ENCODE assay signal across 27 mouse cellular contexts in the genomic region with DNA sequence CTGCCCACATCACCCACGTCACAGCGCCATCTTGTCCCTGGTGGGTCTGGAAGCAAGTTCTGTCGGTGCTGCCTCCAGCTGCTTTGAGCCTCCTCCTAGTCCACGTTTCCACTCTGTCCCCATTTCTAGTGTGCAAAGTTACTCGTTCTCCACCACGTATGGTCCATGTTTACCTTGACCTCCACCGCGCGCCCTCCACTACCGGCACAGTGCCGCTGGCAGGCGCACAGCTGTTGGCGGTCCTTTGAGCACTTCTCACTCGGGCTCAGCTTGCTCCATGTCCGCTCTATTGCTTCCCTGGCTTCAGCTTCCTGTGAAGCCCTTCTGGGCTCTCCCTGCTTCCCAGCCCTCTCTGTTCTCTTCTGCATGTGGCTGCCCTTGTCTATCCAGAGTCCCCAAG. TPM values are rescaled to one million over a fixed set of nuclear protein-coding genes. Genes with fewer than 3 reads are reported as not detected.
DNase-seq lines count a peak whose midpoint lies in the region; ATAC-seq and TF ChIP-seq lines count a peak whose summit lies in the region.
"Had no signal": no experiment of that assay in that cellular context is flagged by ENCODE, and none has a peak within 500 bp of the region (broad histone marks: within the 10 kb centered on the region; RNA-seq: fewer than 3 reads in every experiment).

No protein-coding gene starts in this region.

- 77% methylated on average over 15 of the region's 15 CpGs for WGBS in hindbrain, embryonic 13.5 days
- WGBS in hindbrain, embryonic 10.5 days = 70% methylated on average over 15 of the region's 15 CpGs
- WGBS in midbrain, embryonic 13.5 days = 77% methylated on average over 15 of the region's 15 CpGs
- 78% methylated on average over 15 of the region's 15 CpGs for WGBS in midbrain, embryonic 11.5 days

- no peaks in the 10 kb centered on the region for H3K9me3 ChIP-seq in hindbrain, embryonic 13.5 days
- H3K9me3 ChIP-seq in hindbrain, embryonic 10.5 days = no peaks in the 10 kb centered on the region
- no peaks in the 10 kb centered on the region for H3K9me3 ChIP-seq in midbrain, embryonic 13.5 days
- H3K9me3 ChIP-seq in midbrain, embryonic 11.5 days (ENCODE audit: control insufficient read depth, low read length) = no peaks in the 10 kb centered on the region
- no peaks in the 10 kb centered on the region for H3K9me3 ChIP-seq in ES-E14 (ENCODE audit: control insufficient read depth, insufficient read depth, low read depth, low read length)
- H3K9me3 ChIP-seq: embryonic facial prominence, embryonic 15.5 days; forebrain, embryonic 15.5 days; heart, embryonic 10.5 days; heart, embryonic 15.5 days had no signal

- H3K4me2 ChIP-seq in hindbrain, embryonic 13.5 days = no peak overlapping the region
- no peak overlapping the region for H3K4me2 ChIP-seq in midbrain, embryonic 13.5 days (replicated peaks)
- no peak overlapping the region for H3K4me2 ChIP-seq in midbrain, embryonic 11.5 days
- H3K4me2 ChIP-seq: forebrain, embryonic 15.5 days; heart, embryonic 15.5 days had no signal

- no peaks in the 10 kb centered on the region for H3K36me3 ChIP-seq in hindbrain, embryonic 13.5 days
- H3K36me3 ChIP-seq in hindbrain, embryonic 10.5 days = no peaks in the 10 kb centered on the region
- no peaks in the 10 kb centered on the region for H3K36me3 ChIP-seq in midbrain, embryonic 13.5 days
- H3K36me3 ChIP-seq in midbrain, embryonic 11.5 days (ENCODE audit: control insufficient read depth, insufficient read depth, low read length) = no peaks in the 10 kb centered on the region
- H3K36me3 ChIP-seq in ES-E14 (ENCODE audit: control insufficient read depth, insufficient read depth, low read length, poor library complexity, severe bottlenecking) = no peaks in the 10 kb centered on the region
- H3K36me3 ChIP-seq: embryonic facial prominence, embryonic 15.5 days; forebrain, embryonic 15.5 days; heart, embryonic 10.5 days; heart, embryonic 15.5 days had no signal

- H3K27ac ChIP-seq in hindbrain, embryonic 13.5 days = no peak overlapping the region
- H3K27ac ChIP-seq in hindbrain, embryonic 10.5 days = no peak overlapping the region
- no peak overlapping the region for H3K27ac ChIP-seq in midbrain, embryonic 13.5 days
- no peak overlapping the region for H3K27ac ChIP-seq in midbrain, embryonic 11.5 days (ENCODE audit: low read depth, low read length)
- H3K27ac ChIP-seq in ES-E14 (ENCODE audit: insufficient read depth, low read depth, low read length, poor library complexity, severe bottlenecking) = no peak overlapping the region
- H3K27ac ChIP-seq: embryonic facial prominence, embryonic 15.5 days; forebrain, embryonic 15.5 days; heart, embryonic 10.5 days; heart, embryonic 15.5 days had no signal

- no peak overlapping the region for H3K4me3 ChIP-seq in hindbrain, embryonic 13.5 days
- H3K4me3 ChIP-seq in hindbrain, embryonic 10.5 days = no peak overlapping the region
- no peak overlapping the region for H3K4me3 ChIP-seq in midbrain, embryonic 13.5 days (replicated peaks)
- H3K4me3 ChIP-seq in midbrain, embryonic 11.5 days (ENCODE audit: low read depth, low read length) = no peak overlapping the region
- H3K4me3 ChIP-seq in ES-E14 (ENCODE audit: insufficient read depth in 1 of 2, low read depth in 1 of 2, low read length in 2 of 2, poor library complexity in 1 of 2, severe bottlenecking in 1 of 2) = peak overlapping the region; percentile 29 to 44
- H3K4me3 ChIP-seq: embryonic facial prominence, embryonic 15.5 days; erythroblast, embryonic 14.5 days; forebrain, embryonic 15.5 days; heart, embryonic 10.5 days; heart, embryonic 15.5 days had no signal

- peak overlapping the region; percentile 29; the same call in 1 of the 2 replicates for H3K9ac ChIP-seq in hindbrain, embryonic 13.5 days
- H3K9ac ChIP-seq in midbrain, embryonic 13.5 days (replicated peaks) = peak overlapping the region; percentile 28; the same call in 1 of the 2 replicates
- no peak overlapping the region for H3K9ac ChIP-seq in midbrain, embryonic 11.5 days (ENCODE audit: low read length)
- peak overlapping the region; percentile 50; the same call in 1 of the 2 replicates for H3K9ac ChIP-seq in ES-E14 (ENCODE audit: insufficient read depth, low read depth, low read length, poor library complexity, severe bottlenecking)
- H3K9ac ChIP-seq: embryonic facial prominence, embryonic 15.5 days; forebrain, embryonic 15.5 days; heart, embryonic 15.5 days had no signal

- DNase-seq in cerebellum, adult 11-12 months = peak; percentile 55
- DNase-seq in cerebellum, adult 8-10 months = no peak
- DNase-seq in hindbrain, embryonic 10.5 days (ENCODE audit: low spot score) = no peak
- no peak for DNase-seq in midbrain, embryonic 11.5 days (ENCODE audit: low spot score, missing footprints)
- no peak for DNase-seq in ES-E14 (ENCODE audit: low read depth, low spot score)
- DNase-seq: adrenal gland, adult 2 months; adrenal gland, postnatal 25 days; B cell, adult 2 months; cerebellum, postnatal 14 days; embryo, embryonic 11 days; gastrocnemius, postnatal 36 days; heart, adult 18-20 months; heart, postnatal 14 days had no signal

- in situ Hi-C loops in ES-E14 (cut with MboI; ENCODE audit: low sequenced_read_pairs in 2 of 2, unreplicated experiment in 2 of 2) = no loop called here

- peaks cover 35% of the 10 kb centered on the region for H3K27me3 ChIP-seq in hindbrain, embryonic 13.5 days
- peaks cover 50% of the 10 kb centered on the region for H3K27me3 ChIP-seq in hindbrain, embryonic 10.5 days (ENCODE audit: insufficient read depth, poor library complexity, severe bottlenecking)
- H3K27me3 ChIP-seq in midbrain, embryonic 13.5 days = peaks cover 36% of the 10 kb centered on the region
- peaks cover 8% of the 10 kb centered on the region; the same call in 1 of the 2 replicates for H3K27me3 ChIP-seq in midbrain, embryonic 11.5 days (ENCODE audit: control insufficient read depth, insufficient read depth, low read length)

- no peak for ATAC-seq in hindbrain, embryonic 13.5 days (ENCODE audit: low FRiP score)
- no peak for ATAC-seq in midbrain, embryonic 13.5 days
- ATAC-seq in midbrain, embryonic 11.5 days (ENCODE audit: low FRiP score) = no peak
- ATAC-seq: CD4-positive, CD25-positive, alpha-beta regulatory T cell, adult 4 months; forebrain, embryonic 15.5 days; hindbrain, embryonic 16.5 days had no signal

- H3K4me1 ChIP-seq in hindbrain, embryonic 13.5 days (replicated peaks) = peaks cover 16% of the 10 kb centered on the region
- H3K4me1 ChIP-seq in hindbrain, embryonic 10.5 days (replicated peaks) = peaks cover 38% of the 10 kb centered on the region
- H3K4me1 ChIP-seq in midbrain, embryonic 13.5 days (replicated peaks) = peaks cover 17% of the 10 kb centered on the region
- H3K4me1 ChIP-seq in midbrain, embryonic 11.5 days (ENCODE audit: control insufficient read depth, insufficient read depth, low read length) = peaks cover 12% of the 10 kb centered on the region
- peaks cover 11 to 23% of the 10 kb centered on the region in 2 experiments; a peak in 3 of 4 replicates for H3K4me1 ChIP-seq in ES-E14 (ENCODE audit: control insufficient read depth in 2 of 2, insufficient read depth in 2 of 2, low read length in 2 of 2, poor library complexity in 1 of 2)

TF ChIP-seq in ES-E14, 5 proteins besides CTCF, POLR2A, EP300 and RAD21:
- TF ChIP-seq ZC3H11A (IDR thresholded peaks at IDR 0.05; ENCODE audit: borderline replicate concordance, low read depth, low read length) = no peak
- no peak for TF ChIP-seq HCFC1 (IDR thresholded peaks at IDR 0.05; ENCODE audit: borderline replicate concordance, insufficient read depth, low read length)
- no peak for TF ChIP-seq CHD2 (IDR thresholded peaks at IDR 0.05; ENCODE audit: low read depth, low read length)
- TF ChIP-seq ZNF384 (IDR thresholded peaks at IDR 0.05; ENCODE audit: low read depth, low read length) = no peak
- no peak for TF ChIP-seq MAFK (IDR thresholded peaks at IDR 0.05; ENCODE audit: insufficient read depth, low read depth, low read length)
TF ChIP-seq in ES-E14: peak in this region for 0.

RNA-seq across cellular contexts. Expression of gene Sp2, which starts 1.3 kb away (rescaled TPM):
- 15.9 and 17.2 TPM in 2 replicates for polyA plus RNA-seq in hindbrain, embryonic 13.5 days (2015; fragmentation: Nextera tagmentation; extraction: Ambion mirVana)
- polyA plus RNA-seq in hindbrain, embryonic 10.5 days (2016; fragmentation: Nextera tagmentation; extraction: Ambion mirVana) = 29.5 and 31.4 TPM in 2 replicates
- 18.5 and 19.6 TPM in 2 replicates for polyA plus RNA-seq in midbrain, embryonic 13.5 days (2015; fragmentation: Nextera tagmentation; extraction: Ambion mirVana)
- 22.2 and 26.3 TPM in 2 replicates for polyA plus RNA-seq in midbrain, embryonic 11.5 days (2014; fragmentation: Nextera tagmentation; extraction: Ambion mirVana)
- 4.5 and 5.4 TPM in 2 replicates for total RNA-seq in ES-E14 (2012; rRNA removed)

RNA-seq across cellular contexts. Expression of gene Sp6, which starts 31.7 kb away (rescaled TPM):
- polyA plus RNA-seq in hindbrain, embryonic 13.5 days (2015; fragmentation: Nextera tagmentation; extraction: Ambion mirVana) = 0.10 and 0.29 TPM in 2 replicates
- polyA plus RNA-seq in hindbrain, embryonic 10.5 days (2016; fragmentation: Nextera tagmentation; extraction: Ambion mirVana) = 1.6 and 2.3 TPM in 2 replicates
- 0.07 and 0.13 TPM in 2 replicates for polyA plus RNA-seq in midbrain, embryonic 13.5 days (2015; fragmentation: Nextera tagmentation; extraction: Ambion mirVana)
- polyA plus RNA-seq in midbrain, embryonic 11.5 days (2014; fragmentation: Nextera tagmentation; extraction: Ambion mirVana) = not detected in 2 replicates
- total RNA-seq in ES-E14 (2012; rRNA removed) = 3.2 and 5.0 TPM in 2 replicates
- total RNA-seq: gastrocnemius, postnatal 36 days had no signal
- polyA plus RNA-seq: erythroblast, embryonic 14.5 days; forebrain, embryonic 11.5 days; hindbrain, embryonic 11.5 days; intestine, embryonic 14.5 days had no signal

RNA-seq across cellular contexts. Expression of gene Pnpo, which starts 37.7 kb away (rescaled TPM):
- polyA plus RNA-seq in hindbrain, embryonic 13.5 days (2015; fragmentation: Nextera tagmentation; extraction: Ambion mirVana) = 20.5 and 22.6 TPM in 2 replicates
- 31.4 and 36.4 TPM in 2 replicates for polyA plus RNA-seq in hindbrain, embryonic 10.5 days (2016; fragmentation: Nextera tagmentation; extraction: Ambion mirVana)
- polyA plus RNA-seq in midbrain, embryonic 13.5 days (2015; fragmentation: Nextera tagmentation; extraction: Ambion mirVana) = 18.2 and 18.3 TPM in 2 replicates
- polyA plus RNA-seq in midbrain, embryonic 11.5 days (2014; fragmentation: Nextera tagmentation; extraction: Ambion mirVana) = 23.1 and 24.4 TPM in 2 replicates
- 24.0 and 27.7 TPM in 2 replicates for total RNA-seq in ES-E14 (2012; rRNA removed)

RNA-seq across cellular contexts. Expression of gene Scrn2, which starts 48.3 kb away (rescaled TPM):
- polyA plus RNA-seq in hindbrain, embryonic 13.5 days (2015; fragmentation: Nextera tagmentation; extraction: Ambion mirVana) = 14.4 and 15.3 TPM in 2 replicates
- 38.3 and 39.4 TPM in 2 replicates for polyA plus RNA-seq in hindbrain, embryonic 10.5 days (2016; fragmentation: Nextera tagmentation; extraction: Ambion mirVana)
- polyA plus RNA-seq in midbrain, embryonic 13.5 days (2015; fragmentation: Nextera tagmentation; extraction: Ambion mirVana) = 18.4 and 18.6 TPM in 2 replicates
- polyA plus RNA-seq in midbrain, embryonic 11.5 days (2014; fragmentation: Nextera tagmentation; extraction: Ambion mirVana) = 21.3 and 22.1 TPM in 2 replicates
- total RNA-seq in ES-E14 (2012; rRNA removed) = 16.5 and 22.2 TPM in 2 replicates

RNA-seq across cellular contexts. Expression of gene Prr15l, which starts 53.6 kb away (rescaled TPM):
- polyA plus RNA-seq in hindbrain, embryonic 13.5 days (2015; fragmentation: Nextera tagmentation; extraction: Ambion mirVana) = 0.29 and 0.43 TPM in 2 replicates
- 0.37 and 0.75 TPM in 2 replicates for polyA plus RNA-seq in hindbrain, embryonic 10.5 days (2016; fragmentation: Nextera tagmentation; extraction: Ambion mirVana)
- 0.10 TPM in 1 of 2 replicates, not detected in the other for polyA plus RNA-seq in midbrain, embryonic 13.5 days (2015; fragmentation: Nextera tagmentation; extraction: Ambion mirVana)
- polyA plus RNA-seq in midbrain, embryonic 11.5 days (2014; fragmentation: Nextera tagmentation; extraction: Ambion mirVana) = 0.12 and 0.19 TPM in 2 replicates
- 0.67 and 1.2 TPM in 2 replicates for total RNA-seq in ES-E14 (2012; rRNA removed)
- total RNA-seq: common myeloid progenitor, adult 5-6 weeks; gastrocnemius, adult 8-10 months; gastrocnemius, postnatal 36 days had no signal
- polyA plus RNA-seq: adrenal gland, adult 2 months; forebrain, embryonic 15.5 days had no signal

Comparison
In these comparisons a context has a peak if more than half of its experiments do, and no peak if none do; other contexts are left out.
1. H3K4me3 ChIP-seq: peak in ES-E14 (2 of 2); none in hindbrain, embryonic 13.5 days (single experiment), hindbrain, embryonic 10.5 days (single experiment), midbrain, embryonic 13.5 days (single experiment) and midbrain, embryonic 11.5 days (single experiment).